Mouse (Mus musculus) hindbrain, postnatal 0 days (tissue): ENCODE measurements at regions not wholly inside any gene's neighbourhood (a gene's known extent, or its start where the extent isn't known, plus 50 kb on each side); places are given as distances from the start of the nearest gene placed in this dataset.
"Not testable (repeated sequence)": the region's sequence is repeated elsewhere in the genome, so short reads cannot be mapped to it uniquely, and the experiment has no call there.

ENCODE experiments used
- ATAC-seq: fragments of 200-750 bp; cut with Nextera tagmentation; 2 replicates; pipeline ENCODE4 v1.8.0; 2017; ENCODE audit warnings: mild to moderate bottlenecking, moderate TSS enrichment, moderate library complexity
- DNase-seq: peaks from one replicate; pipeline ENCODE4 v3.0.0-alpha.2; 2015; ENCODE audit warnings: low spot score
- H3K27ac ChIP-seq: fragments of 300-500 bp; sonication (generic); 2 replicates; pipeline ENCODE4 v1.5.1; 2014; ENCODE audit warnings: mild to moderate bottlenecking
- H3K27me3 ChIP-seq: fragments of 300-500 bp; sonication (generic); 2 replicates; pipeline ENCODE4 v1.6.1; 2014; ENCODE audit warnings: low read length, mixed read lengths; ENCODE audit not compliant: insufficient read depth
- H3K36me3 ChIP-seq: fragments of 300-500 bp; sonication (generic); 2 replicates; pipeline ENCODE4 v1.6.1; 2014; ENCODE audit warnings: low read length, mixed read lengths; ENCODE audit not compliant: insufficient read depth
- H3K4me1 ChIP-seq: fragments of 300-500 bp; sonication (generic); 2 replicates; pipeline ENCODE4 v1.6.1; 2014; ENCODE audit warnings: antibody characterized with exemption, low read length, mixed read lengths; ENCODE audit not compliant: insufficient read depth
- H3K4me2 ChIP-seq: fragments of 300-500 bp; sonication (generic); 2 replicates; pipeline ENCODE4 v1.6.1; 2014; ENCODE audit warnings: low read depth, mild to moderate bottlenecking, low read length, moderate library complexity, mixed read lengths
- H3K4me3 ChIP-seq: fragments of 300-500 bp; sonication (generic); 2 replicates; pipeline ENCODE4 v1.5.1; 2014; ENCODE audit warnings: low read length
- H3K9ac ChIP-seq: fragments of 300-500 bp; sonication (generic); replicated peaks from 2 replicates; pipeline ENCODE4 v1.6.1; 2014; ENCODE audit warnings: mild to moderate bottlenecking, low read length, moderate library complexity, mixed read lengths
- H3K9me3 ChIP-seq: fragments of 300-500 bp; sonication (generic); 2 replicates; pipeline ENCODE4 v1.6.1; 2016; ENCODE audit warnings: low read length, mixed read lengths
- CTCF ChIP-seq: IDR thresholded peaks from 2 replicates; pipeline ENCODE4 v1.5.1; 2016; ENCODE audit warnings: antibody characterized with exemption, control low read depth, low read depth
- WGBS: fragments of 180-500 bp; shearing (Covaris S2); extraction: QIAGEN DNeasy Blood & Tissue Kit; methylation state at CpG from one replicate; pipeline ENCODE4 v1.1.7; 2014; 5-methylcytosine and 5-hydroxymethylcytosine counted together

DNA sequence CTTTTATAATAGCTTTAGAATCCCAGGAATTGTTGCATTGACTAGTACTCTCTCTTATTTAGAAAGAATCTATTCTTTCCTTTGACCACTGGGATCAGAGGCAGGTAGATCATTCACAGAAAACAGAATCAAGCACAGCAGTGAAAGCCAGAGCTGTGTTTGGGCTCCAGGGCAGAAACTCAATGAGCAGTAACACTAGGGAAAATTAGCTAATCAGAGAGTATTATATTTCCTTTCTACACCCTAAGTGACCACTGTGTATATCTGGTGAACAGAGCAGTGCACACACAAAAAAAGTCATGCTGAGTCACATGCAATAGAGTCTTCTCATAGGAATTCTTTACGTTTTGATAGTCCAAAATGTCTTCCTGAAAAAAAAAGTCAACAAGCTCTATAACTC is 542.5 kb upstream of the Klhl29 start:
- no peak overlapping the region for H3K4me3 ChIP-seq

DNA sequence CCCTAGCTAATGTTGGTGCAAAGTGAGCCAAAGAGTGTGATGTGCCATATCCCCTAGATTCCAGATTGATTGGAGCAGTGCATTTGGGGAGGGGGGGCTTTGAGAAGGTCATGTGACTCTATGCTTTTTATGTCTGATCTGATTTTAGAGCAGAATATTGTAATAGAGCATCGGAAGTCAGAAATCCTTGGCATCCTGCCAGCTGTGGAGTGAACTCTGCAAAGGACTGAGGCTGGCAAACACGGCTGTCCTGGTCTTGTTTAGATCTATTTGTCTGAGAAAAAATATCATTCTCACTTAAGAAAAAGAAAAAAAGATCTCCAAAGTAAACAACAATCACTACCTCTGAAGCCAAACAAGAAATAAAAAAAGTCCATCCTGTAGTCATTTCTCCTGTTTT is 530.8 kb upstream of the Klhl29 start:
- no peak overlapping the region for H3K27ac ChIP-seq
- H3K4me1 ChIP-seq = no peaks in the 10 kb centered on the region
- no peak for TF ChIP-seq CTCF
- no peaks in the 10 kb centered on the region for H3K9me3 ChIP-seq
- WGBS = 41% methylated on average over 2 of the region's 2 CpGs
- no peaks in the 10 kb centered on the region for H3K36me3 ChIP-seq
- no peak for ATAC-seq
- H3K27me3 ChIP-seq = no peaks in the 10 kb centered on the region
- H3K9ac ChIP-seq = no peak overlapping the region
- peak; percentile 48 for DNase-seq
- H3K4me3 ChIP-seq = no peak overlapping the region
- no peak overlapping the region for H3K4me2 ChIP-seq

More for the DNA sequence above, 542.5 kb upstream of the Klhl29 start:
- Histone ChIP-seq H3K27me3 (no peaks in the 10 kb centered on the region), H3K36me3 (no peaks in the 10 kb centered on the region), H3K4me1 (no peaks in the 10 kb centered on the region), H3K9me3 (no peaks in the 10 kb centered on the region), H3K4me2 (no peak overlapping the region), H3K27ac (no peak overlapping the region), H3K9ac (no peak overlapping the region)
- TF ChIP-seq CTCF = no peak
- DNase-seq = no peak
- ATAC-seq = no peak
- 45% methylated on average over 1 of the region's 1 CpGs for WGBS

DNA sequence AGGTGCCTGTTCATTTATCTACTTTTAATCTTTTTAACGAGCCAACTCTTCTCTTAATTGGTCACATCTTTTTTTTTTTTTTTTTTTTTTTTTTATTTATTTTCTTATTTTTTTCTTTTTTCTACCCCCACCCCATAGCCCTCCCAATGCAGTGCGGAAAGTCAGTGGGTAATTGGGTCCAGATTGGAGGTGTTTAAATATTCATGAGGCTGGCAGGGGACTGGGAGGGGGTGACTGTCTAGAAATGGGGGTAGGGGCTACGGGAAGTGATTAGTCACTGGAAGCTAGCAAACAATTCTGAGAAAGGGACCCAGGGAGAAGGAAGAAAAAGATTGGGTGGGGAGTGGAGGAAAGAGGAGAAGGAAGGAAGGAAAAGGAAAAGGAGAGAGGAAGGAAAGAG is 516.3 kb upstream of the Klhl29 start:
- not testable (repeated sequence) for ATAC-seq

DNA sequence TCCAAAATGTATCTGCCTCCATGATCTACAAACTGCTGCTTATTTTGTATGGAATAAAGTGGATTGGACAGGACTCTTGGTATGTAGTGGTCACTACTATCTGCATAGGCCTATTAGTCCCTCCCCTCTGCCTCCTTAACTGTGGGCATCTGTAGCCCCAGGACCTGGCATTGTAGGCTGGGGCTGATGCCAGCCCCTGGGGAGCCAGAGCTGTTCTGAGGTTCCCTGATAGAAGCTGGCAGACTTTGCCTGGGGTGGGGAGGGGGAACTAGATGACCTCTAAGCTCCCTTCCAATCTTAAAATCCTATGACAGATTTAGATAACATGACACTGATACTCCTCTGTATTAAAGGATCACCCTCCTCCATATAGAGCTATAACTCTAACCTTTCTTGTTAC is 491.2 kb upstream of the Klhl29 start:
- H3K4me2 ChIP-seq = no peak overlapping the region
- ATAC-seq = no peak
- H3K9ac ChIP-seq = no peak overlapping the region
- H3K9me3 ChIP-seq = no peaks in the 10 kb centered on the region
- no peaks in the 10 kb centered on the region for H3K27me3 ChIP-seq
- H3K27ac ChIP-seq = no peak overlapping the region
- no peak for TF ChIP-seq CTCF
- no peak for DNase-seq
- no peak overlapping the region for H3K4me3 ChIP-seq
- H3K4me1 ChIP-seq = no peaks in the 10 kb centered on the region
- H3K36me3 ChIP-seq = no peaks in the 10 kb centered on the region

More for the DNA sequence above, 516.3 kb upstream of the Klhl29 start:
- not testable (repeated sequence) for DNase-seq, H3K4me3 ChIP-seq, H3K27ac ChIP-seq, H3K27me3 ChIP-seq, H3K36me3 ChIP-seq, H3K9me3 ChIP-seq, H3K4me1 ChIP-seq, H3K4me2 ChIP-seq, H3K9ac ChIP-seq
- 56% methylated on average over 2 of the region's 3 CpGs for WGBS

DNA sequence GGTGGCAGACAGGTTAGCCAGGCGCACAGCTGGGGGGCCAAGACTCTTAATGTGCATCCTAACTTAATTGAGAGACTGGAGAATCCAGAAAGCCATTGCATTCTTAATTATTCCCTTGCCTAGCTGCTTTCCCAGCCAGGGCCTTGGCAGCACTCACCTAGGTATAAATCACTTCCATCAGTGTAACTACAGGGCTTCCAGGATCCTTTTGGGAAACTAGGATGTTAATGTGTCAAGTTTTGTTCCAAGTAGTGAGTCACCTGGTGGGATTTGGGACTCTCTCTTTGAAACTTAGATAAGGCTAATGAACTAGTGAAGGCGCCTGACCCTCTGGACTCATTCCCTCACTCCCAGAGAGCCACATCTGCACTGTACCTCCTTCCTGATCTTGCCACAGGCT is 484.3 kb upstream of the Klhl29 start:
- H3K36me3 ChIP-seq = no peaks in the 10 kb centered on the region
- H3K4me1 ChIP-seq = no peaks in the 10 kb centered on the region
- no peak overlapping the region for H3K4me3 ChIP-seq
- no peaks in the 10 kb centered on the region for H3K9me3 ChIP-seq
- H3K4me2 ChIP-seq = no peak overlapping the region
- H3K27me3 ChIP-seq = no peaks in the 10 kb centered on the region
- DNase-seq = no peak
- TF ChIP-seq CTCF = no peak
- H3K9ac ChIP-seq = no peak overlapping the region
- no peak overlapping the region for H3K27ac ChIP-seq
- no peak for ATAC-seq
- 72% methylated on average over 2 of the region's 2 CpGs for WGBS

DNA sequence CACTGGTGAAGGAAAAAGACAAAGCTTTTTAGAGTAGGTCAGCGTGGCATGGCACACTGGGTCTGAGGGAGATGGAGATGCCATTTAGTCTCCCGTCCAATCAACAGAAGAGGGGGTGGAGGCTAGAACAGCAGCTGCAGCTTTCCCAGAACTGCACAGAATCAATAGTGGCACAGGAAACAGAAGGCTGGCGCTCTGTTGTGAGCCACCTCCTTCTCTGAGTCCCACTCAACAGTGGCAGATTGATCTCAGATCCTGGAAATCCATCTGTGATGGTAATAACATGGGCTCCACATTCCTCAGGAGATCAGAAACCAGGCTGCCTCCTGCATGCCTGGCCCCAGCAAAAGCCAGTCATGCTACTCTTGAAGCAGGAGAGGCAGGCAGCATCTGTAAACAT is 480.9 kb upstream of the Klhl29 start:
- Histone ChIP-seq H3K4me1 (no peaks in the 10 kb centered on the region), H3K4me2 (no peak overlapping the region), H3K27ac (no peak overlapping the region), H3K9me3 (no peaks in the 10 kb centered on the region), H3K27me3 (no peaks in the 10 kb centered on the region), H3K9ac (no peak overlapping the region), H3K36me3 (no peaks in the 10 kb centered on the region), H3K4me3 (no peak overlapping the region)
- DNase-seq (no peak), ATAC-seq (peak; percentile 18; the same call in 1 of the 2 replicates)
- no peak for TF ChIP-seq CTCF
- 40% methylated on average over 3 of the region's 3 CpGs for WGBS

DNA sequence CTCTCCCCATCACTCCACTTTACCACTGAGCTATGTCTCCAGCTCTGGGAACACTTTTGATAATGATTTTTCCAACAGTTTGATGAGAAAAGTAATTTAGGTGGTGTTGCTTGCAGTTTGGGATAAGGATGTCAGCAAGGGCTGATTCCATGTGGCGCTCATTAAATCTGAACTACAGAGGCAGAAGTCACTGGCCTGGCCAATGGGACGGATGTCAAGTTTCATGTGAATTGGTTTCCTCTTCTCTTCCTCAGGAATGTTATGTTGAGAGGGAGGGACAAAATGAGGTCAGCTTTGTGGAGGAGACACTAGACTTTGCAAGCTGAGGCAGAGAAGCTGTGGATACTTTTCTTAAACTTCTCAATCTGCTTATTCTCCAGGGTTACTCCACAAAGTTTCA is 434.9 kb upstream of the Klhl29 start:
- H3K4me1 ChIP-seq = no peaks in the 10 kb centered on the region
- no peak overlapping the region for H3K4me3 ChIP-seq
- no peak overlapping the region for H3K4me2 ChIP-seq
- no peaks in the 10 kb centered on the region for H3K27me3 ChIP-seq
- H3K27ac ChIP-seq = no peak overlapping the region
- no peak for TF ChIP-seq CTCF
- no peaks in the 10 kb centered on the region for H3K36me3 ChIP-seq
- H3K9me3 ChIP-seq = no peaks in the 10 kb centered on the region
- DNase-seq (no peak), ATAC-seq (no peak)
- WGBS = 86% methylated on average over 2 of the region's 2 CpGs
- no peak overlapping the region for H3K9ac ChIP-seq
